Mouse (Mus musculus) kidney, adult 9 months (tissue): ENCODE measurements around the gene Prf1.

Experiments used
- DNase-seq: peaks from one replicate; pipeline ENCODE4 v3.0.0; 2022

The Prf1 gene

GRCm38 (mm10) chr10:61297477-61297876 lies at the start of gene Prf1:
TSS of gene Prf1 (plus strand) at chr10:61297833.
- no peak for DNase-seq

- no peak for DNase-seq
Observed at GRCm38 (mm10) chr10:61248596-61249114, 49.0 kb upstream of the Prf1 start.

- DNase-seq = no peak
Observed at GRCm38 (mm10) chr10:61249951-61250350, 47.7 kb upstream of the Prf1 start.

GRCm38 (mm10) chr10:61254761-61255160 lies 42.9 kb upstream of the Prf1 start:
- no peak for DNase-seq

- no peak for DNase-seq
Observed at GRCm38 (mm10) chr10:61255190-61255589, 42.4 kb upstream of the Prf1 start.

GRCm38 (mm10) chr10:61256665-61257064 lies 41.0 kb upstream of the Prf1 start:
- no peak for DNase-seq

- DNase-seq = no peak
Observed at GRCm38 (mm10) chr10:61258131-61258530, 39.5 kb upstream of the Prf1 start.

GRCm38 (mm10) chr10:61261229-61262156 lies 36.1 kb upstream of the Prf1 start:
- no peak for DNase-seq

GRCm38 (mm10) chr10:61263606-61264005 lies 34.0 kb upstream of the Prf1 start:
- no peak for DNase-seq

- DNase-seq = no peak
Observed at GRCm38 (mm10) chr10:61267378-61267777, 30.3 kb upstream of the Prf1 start.

- DNase-seq = no peak
Observed at GRCm38 (mm10) chr10:61272089-61272626, 25.5 kb upstream of the Prf1 start.

GRCm38 (mm10) chr10:61272631-61273030 lies 25.0 kb upstream of the Prf1 start:
- no peak for DNase-seq

GRCm38 (mm10) chr10:61273081-61273843 lies 24.4 kb upstream of the Prf1 start, which contains the start of gene Adamts14:
TSS of gene Adamts14 (minus strand) at chr10:61273438.
- DNase-seq = peak; percentile 11

GRCm38 (mm10) chr10:61273844-61274215 lies 23.8 kb upstream of the Prf1 start:
- no peak for DNase-seq

GRCm38 (mm10) chr10:61274532-61274931 lies 23.1 kb upstream of the Prf1 start:
- no peak for DNase-seq

GRCm38 (mm10) chr10:61275669-61276110 lies 21.9 kb upstream of the Prf1 start:
- peak; percentile 39 for DNase-seq

GRCm38 (mm10) chr10:61277051-61277450 lies 20.6 kb upstream of the Prf1 start:
- no peak for DNase-seq

GRCm38 (mm10) chr10:61277918-61278674 lies 19.5 kb upstream of the Prf1 start:
- DNase-seq = peak; percentile 69

- peak; percentile 15 for DNase-seq
Observed at GRCm38 (mm10) chr10:61281115-61281514, 16.5 kb upstream of the Prf1 start.

- DNase-seq = no peak
Observed at GRCm38 (mm10) chr10:61284309-61284708, 13.3 kb upstream of the Prf1 start.

- DNase-seq = peak; percentile 47
Observed at GRCm38 (mm10) chr10:61285271-61285670, 12.4 kb upstream of the Prf1 start.

GRCm38 (mm10) chr10:61286246-61286645 lies 11.4 kb upstream of the Prf1 start:
- DNase-seq = no peak
